Mouse (Mus musculus): Measurements from ENCODE around the gene Kcnip1. TPM values are rescaled to one million over a fixed set of nuclear protein-coding genes. Genes with fewer than 3 reads are reported as not detected.

The Kcnip1 gene
- total and polyA plus RNA-seq, 3 experiments, result 0.04 to 0.17 TPM; not detected in 1

DNA sequence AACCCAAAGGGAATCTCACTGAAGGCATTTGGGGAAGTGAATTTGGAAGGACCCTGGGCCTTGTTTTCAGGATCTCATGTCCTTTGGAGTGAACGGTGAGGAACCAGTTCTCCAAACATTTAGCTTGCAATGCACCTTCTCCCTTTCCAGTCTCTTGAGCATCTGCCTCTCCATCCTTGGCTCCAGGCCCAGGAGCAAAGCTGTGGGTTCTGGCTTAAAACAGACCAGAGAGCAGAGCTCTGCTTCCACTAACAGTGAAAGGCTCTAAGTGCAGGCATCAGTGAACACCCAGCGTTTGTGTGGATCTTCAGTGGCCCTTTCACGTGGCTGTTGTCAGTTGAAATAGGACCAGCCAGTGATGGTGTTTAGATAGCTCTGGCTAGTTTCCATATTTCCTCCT, 307.0 kb downstream of the Kcnip1 start:
- Histone ChIP-seq H3K9me3 (replicated peaks; ENCODE audit: low read length) (no peaks in the 10 kb centered on the region), H3K27me3 (replicated peaks) (peaks cover 49% of the 10 kb centered on the region), H3K4me3 (replicated peaks in 1 of 3; ENCODE audit: low read depth in 2 of 3, low read length in 2 of 3, poor library complexity in 1 of 3) (no peak overlapping the region), H3K79me2 (replicated peaks; ENCODE audit: control insufficient read depth, extremely low read depth, insufficient read depth, poor library complexity, severe bottlenecking) (no peaks in the 10 kb centered on the region), H3K4me2 (ENCODE audit: insufficient read depth, low read depth, poor library complexity, severe bottlenecking) (no peak overlapping the region), H3K27ac (ENCODE audit: insufficient read depth, low read depth) (no peak overlapping the region), H3K4me1 (ENCODE audit: control insufficient read depth in 1 of 2, insufficient read depth in 2 of 2) (peaks cover 0 to 4% of the 10 kb centered on the region in 2 experiments; a peak in 1 of 4 replicates), H3K36me3 (replicated peaks in 1 of 2; ENCODE audit: control insufficient read depth in 1 of 2, insufficient read depth in 1 of 2, low read length in 1 of 2) (no peaks in the 10 kb centered on the region), H3K9ac (ENCODE audit: insufficient read depth, low read depth) (no peak overlapping the region)
- DNase-seq (ENCODE audit: extremely low read depth), result no peak
- dilution Hi-C loops (cut with MboI; ENCODE audit: extremely low pct_ligation_motif_present, extremely low pct_unique_long_range_greater_than_20kb, low sequenced_read_pairs) (no loop called here), in situ Hi-C loops (cut with MboI; ENCODE audit: low pct_ligation_motif_present, low pct_unique_long_range_greater_than_20kb, low sequenced_read_pairs) (no loop called here)
- no peak for TF ChIP-seq JUND (conservative IDR thresholded peaks at IDR 0.05; ENCODE audit: low read depth, low read length)
- TF ChIP-seq RCOR1 (conservative IDR thresholded peaks at IDR 0.05; ENCODE audit: low read depth, low read length), result no peak
- TF ChIP-seq HCFC1 (IDR thresholded peaks at IDR 0.05; ENCODE audit: low read depth, low read length), result no peak
- no peak for TF ChIP-seq CHD1 (IDR thresholded peaks at IDR 0.05; ENCODE audit: low read depth, low read length)
- no peak for TF ChIP-seq ELF1 (IDR thresholded peaks at IDR 0.05; ENCODE audit: low read depth, low read length)
- TF ChIP-seq UBTF (IDR thresholded peaks at IDR 0.05; ENCODE audit: low read depth, low read length), result no peak
- no peak for TF ChIP-seq ZNF384 (IDR thresholded peaks at IDR 0.05; ENCODE audit: low read depth, low read length)
- no peak for TF ChIP-seq CHD2 (IDR thresholded peaks at IDR 0.05; ENCODE audit: low read length)
- no peak for TF ChIP-seq EP300 (IDR thresholded peaks at IDR 0.05; ENCODE audit: low read length)

DNA sequence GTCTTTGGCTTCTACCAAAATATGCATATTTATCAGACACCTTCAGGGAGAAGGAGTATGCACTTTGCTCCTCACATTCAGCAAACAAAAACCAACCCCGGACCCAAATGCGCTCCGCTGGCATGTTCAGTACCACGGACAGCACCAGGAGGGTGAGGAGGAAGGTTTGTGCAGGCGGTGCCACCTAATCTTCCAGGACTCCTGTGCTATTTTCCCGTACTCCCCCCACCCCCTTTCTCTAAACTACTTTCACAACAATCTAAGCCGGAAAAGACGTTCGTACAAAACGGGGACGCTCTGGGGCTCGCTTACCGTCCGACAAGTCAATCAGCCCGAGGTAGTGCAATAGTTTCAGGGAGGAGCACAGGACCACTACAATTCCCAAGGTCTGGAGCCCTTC, 312.8 kb downstream of the Kcnip1 start:
- DNase-seq (ENCODE audit: extremely low read depth), result peak; percentile 25
- no peak overlapping the region for H3K4me3 ChIP-seq (replicated peaks in 1 of 3; ENCODE audit: low read depth in 2 of 3, low read length in 2 of 3, poor library complexity in 1 of 3)
- H3K4me2 ChIP-seq (ENCODE audit: insufficient read depth, low read depth, poor library complexity, severe bottlenecking), result no peak overlapping the region
- H3K9ac ChIP-seq (ENCODE audit: insufficient read depth, low read depth), result no peak overlapping the region
- no peak for TF ChIP-seq GABPA (IDR thresholded peaks at IDR 0.05; ENCODE audit: insufficient replicate concordance, low read depth, low read length)
- TF ChIP-seq USF2 (conservative IDR thresholded peaks at IDR 0.05; ENCODE audit: low read depth, low read length), result no peak
- TF ChIP-seq JUN (IDR thresholded peaks at IDR 0.05; ENCODE audit: insufficient read depth, low read depth, low read length), result no peak
- TF ChIP-seq NRF1 (IDR thresholded peaks at IDR 0.05; ENCODE audit: low read depth, low read length), result no peak
- no peak for TF ChIP-seq UBTF (IDR thresholded peaks at IDR 0.05; ENCODE audit: low read depth, low read length)
- TF ChIP-seq CHD2 (IDR thresholded peaks at IDR 0.05; ENCODE audit: low read length), result no peak
- TF ChIP-seq JUND (conservative IDR thresholded peaks at IDR 0.05; ENCODE audit: low read depth, low read length), result no peak
- TF ChIP-seq RCOR1 (conservative IDR thresholded peaks at IDR 0.05; ENCODE audit: low read depth, low read length), result no peak
- TF ChIP-seq HCFC1 (IDR thresholded peaks at IDR 0.05; ENCODE audit: low read depth, low read length), result no peak
- H3K4me1 ChIP-seq (ENCODE audit: control insufficient read depth in 1 of 2, insufficient read depth in 2 of 2), result peaks cover 0 to 4% of the 10 kb centered on the region in 2 experiments; a peak in 1 of 4 replicates
- dilution Hi-C loops (cut with MboI; ENCODE audit: extremely low pct_ligation_motif_present, extremely low pct_unique_long_range_greater_than_20kb, low sequenced_read_pairs), result no loop called here
- H3K36me3 ChIP-seq (replicated peaks in 1 of 2; ENCODE audit: control insufficient read depth in 1 of 2, insufficient read depth in 1 of 2, low read length in 1 of 2), result no peaks in the 10 kb centered on the region
- peaks cover 55% of the 10 kb centered on the region for H3K27me3 ChIP-seq (replicated peaks)
- no peaks in the 10 kb centered on the region for H3K79me2 ChIP-seq (replicated peaks; ENCODE audit: control insufficient read depth, extremely low read depth, insufficient read depth, poor library complexity, severe bottlenecking)
- in situ Hi-C loops (cut with MboI; ENCODE audit: low pct_ligation_motif_present, low pct_unique_long_range_greater_than_20kb, low sequenced_read_pairs), result no loop called here
- H3K9me3 ChIP-seq (replicated peaks; ENCODE audit: low read length), result no peaks in the 10 kb centered on the region
- H3K27ac ChIP-seq (ENCODE audit: insufficient read depth, low read depth), result no peak overlapping the region
